Comparison of ENCODE assay signal across 21 mouse cellular contexts in genomic region chr10:87446139-87446828, GRCm38 (mm10). TPM values are rescaled to one million over a fixed set of nuclear protein-coding genes. Genes with fewer than 3 reads are reported as not detected.
DNase-seq lines count a peak whose midpoint lies in the region; ATAC-seq and TF ChIP-seq lines count a peak whose summit lies in the region.
"Had no signal": no experiment of that assay in that cellular context is flagged by ENCODE, and none has a peak within 500 bp of the region (broad histone marks: within the 10 kb centered on the region; RNA-seq: fewer than 3 reads in every experiment).

No protein-coding gene starts in this region.

- WGBS in forebrain, embryonic 10.5 days = 72% methylated on average over 2 of the region's 2 CpGs
- 50% methylated on average over 2 of the region's 2 CpGs for WGBS in forebrain, postnatal 0 days

- in situ Hi-C loops in CH12.LX (cut with MboI; ENCODE audit: low pct_ligation_motif_present, low pct_unique_long_range_greater_than_20kb, low sequenced_read_pairs) = no loop called here

- no peak for TF ChIP-seq RAD21 in CH12.LX (IDR thresholded peaks at IDR 0.05; ENCODE audit: low read depth, low read length)

- no peaks in the 10 kb centered on the region for H3K9me3 ChIP-seq in CH12.LX (replicated peaks; ENCODE audit: low read length)
- no peaks in the 10 kb centered on the region for H3K9me3 ChIP-seq in forebrain, embryonic 10.5 days
- H3K9me3 ChIP-seq in forebrain, postnatal 0 days (ENCODE audit: low read length) = no peaks in the 10 kb centered on the region
- H3K9me3 ChIP-seq: heart, embryonic 12.5 days; limb, embryonic 13.5 days; liver, embryonic 13.5 days; lung, embryonic 15.5 days had no signal

- no peak overlapping the region for H3K27ac ChIP-seq in CH12.LX (ENCODE audit: insufficient read depth, low read depth)
- peak overlapping the region; percentile 89 for H3K27ac ChIP-seq in forebrain, embryonic 10.5 days
- H3K27ac ChIP-seq in forebrain, postnatal 0 days (ENCODE audit: low read depth, low read length) = no peak overlapping the region
- H3K27ac ChIP-seq: limb, embryonic 13.5 days; liver, embryonic 13.5 days; lung, embryonic 15.5 days had no signal

- H3K4me2 ChIP-seq in CH12.LX (ENCODE audit: insufficient read depth, low read depth, poor library complexity, severe bottlenecking) = no peak overlapping the region
- 0 out of 2 replicates have a peak overlapping the region, but pooled peaks have one; percentile 29 for H3K4me2 ChIP-seq in forebrain, postnatal 0 days (ENCODE audit: low read depth)
- H3K4me2 ChIP-seq: heart, embryonic 12.5 days; liver, embryonic 13.5 days; lung, embryonic 15.5 days had no signal

- TF ChIP-seq EP300 in CH12.LX (IDR thresholded peaks at IDR 0.05; ENCODE audit: low read length) = no peak

- H3K79me2 ChIP-seq in CH12.LX (replicated peaks; ENCODE audit: control insufficient read depth, extremely low read depth, insufficient read depth, poor library complexity, severe bottlenecking) = no peaks in the 10 kb centered on the region

- TF ChIP-seq CTCF in CH12.LX (conservative IDR thresholded peaks at IDR 0.05 in 1 of 2, IDR thresholded peaks at IDR 0.05 in 1 of 2; ENCODE audit: low read depth in 2 of 2, low read length in 2 of 2) = no peak
- no peak for TF ChIP-seq CTCF in forebrain, postnatal 0 days (IDR thresholded peaks at IDR 0.05; ENCODE audit: low read depth)

- H3K4me3 ChIP-seq in CH12.LX (replicated peaks in 1 of 3; ENCODE audit: low read depth in 2 of 3, low read length in 2 of 3, poor library complexity in 1 of 3) = no peak overlapping the region
- H3K4me3 ChIP-seq in forebrain, embryonic 10.5 days = no peak overlapping the region
- no peak overlapping the region for H3K4me3 ChIP-seq in forebrain, postnatal 0 days (ENCODE audit: low read depth, low read length)
- H3K4me3 ChIP-seq: heart, embryonic 12.5 days; limb, embryonic 13.5 days; liver, embryonic 13.5 days; lung, embryonic 15.5 days had no signal

- H3K4me1 ChIP-seq in CH12.LX (ENCODE audit: control insufficient read depth in 1 of 2, insufficient read depth in 2 of 2) = peaks cover 5 to 8% of the 10 kb centered on the region in 2 experiments; a peak in 3 of 4 replicates
- peaks cover 52% of the 10 kb centered on the region for H3K4me1 ChIP-seq in forebrain, embryonic 10.5 days
- peaks cover 5% of the 10 kb centered on the region; the same call in 1 of the 2 replicates for H3K4me1 ChIP-seq in forebrain, postnatal 0 days (ENCODE audit: insufficient read depth)
- H3K4me1 ChIP-seq: heart, embryonic 12.5 days; liver, embryonic 13.5 days; lung, embryonic 15.5 days had no signal

- DNase-seq in layer of hippocampus, adult 9-11 months = peak; percentile 9
- no peak for DNase-seq in layer of hippocampus, postnatal 36 days
- no peak for DNase-seq in CH12.LX (ENCODE audit: extremely low read depth)
- DNase-seq in forebrain, embryonic 10.5 days (ENCODE audit: extremely low spot score, low spot score) = no peak
- DNase-seq in forebrain, postnatal 0 days = no peak
- DNase-seq in heart, postnatal 4 days = no peak
- no peak for DNase-seq in ovary, postnatal 14 days (ENCODE audit: low spot score)
- DNase-seq: adrenal gland, adult 2 months; cerebellum, adult 8-10 months; heart, postnatal 14 days; kidney, adult 2 months; kidney, postnatal 14 days; liver, embryonic 13.5 days; lung, postnatal 4 days had no signal

- ATAC-seq in forebrain, postnatal 0 days = no peak; the same call in 1 of the 2 replicates
- ATAC-seq: inflammation-experienced regulatory T-cells, adult 6 months had no signal

- no peaks in the 10 kb centered on the region for H3K36me3 ChIP-seq in CH12.LX (replicated peaks in 1 of 2; ENCODE audit: control insufficient read depth in 1 of 2, insufficient read depth in 1 of 2, low read length in 1 of 2)
- H3K36me3 ChIP-seq in forebrain, embryonic 10.5 days (replicated peaks) = no peaks in the 10 kb centered on the region
- no peaks in the 10 kb centered on the region for H3K36me3 ChIP-seq in forebrain, postnatal 0 days (ENCODE audit: insufficient read depth)
- H3K36me3 ChIP-seq: heart, embryonic 12.5 days; limb, embryonic 13.5 days; liver, embryonic 13.5 days; lung, embryonic 15.5 days had no signal

- dilution Hi-C loops in CH12.LX (cut with MboI; ENCODE audit: extremely low pct_ligation_motif_present, extremely low pct_unique_long_range_greater_than_20kb, low sequenced_read_pairs) = no loop called here

- H3K27me3 ChIP-seq in CH12.LX (replicated peaks) = no peaks in the 10 kb centered on the region
- H3K27me3 ChIP-seq in forebrain, embryonic 10.5 days (ENCODE audit: poor library complexity, severe bottlenecking) = no peaks in the 10 kb centered on the region
- H3K27me3 ChIP-seq in forebrain, postnatal 0 days (ENCODE audit: insufficient read depth, low read length) = no peaks in the 10 kb centered on the region
- H3K27me3 ChIP-seq: heart, embryonic 12.5 days; limb, embryonic 13.5 days; liver, embryonic 13.5 days; lung, embryonic 15.5 days had no signal

- no peak overlapping the region for H3K9ac ChIP-seq in CH12.LX (ENCODE audit: insufficient read depth, low read depth)
- no peak overlapping the region for H3K9ac ChIP-seq in forebrain, postnatal 0 days
- H3K9ac ChIP-seq: heart, embryonic 12.5 days; limb, embryonic 13.5 days; liver, embryonic 13.5 days; lung, embryonic 15.5 days had no signal

- TF ChIP-seq POLR2A in CH12.LX (IDR thresholded peaks at IDR 0.05; ENCODE audit: low read depth, low read length) = no peak

TF ChIP-seq in CH12.LX, 34 proteins besides CTCF, POLR2A, EP300 and RAD21:
- TF ChIP-seq ZC3H11A (IDR thresholded peaks at IDR 0.05; ENCODE audit: low read depth, low read length) = no peak
- TF ChIP-seq GABPA (IDR thresholded peaks at IDR 0.05; ENCODE audit: insufficient replicate concordance, low read depth, low read length) = no peak
- TF ChIP-seq ZNF384 (IDR thresholded peaks at IDR 0.05; ENCODE audit: low read depth, low read length) = no peak
- peak; percentile 63; the same call in 1 of the 2 replicates for TF ChIP-seq CHD2 (IDR thresholded peaks at IDR 0.05; ENCODE audit: low read length)
TF ChIP-seq in CH12.LX: peak in this region for 1.

RNA-seq across cellular contexts. Expression of gene Ascl1, which starts 47.2 kb away (rescaled TPM):
- total RNA-seq in layer of hippocampus, postnatal 36 days (2021) = 1 to 10 TPM; 5.6 to 6.0 TPM
- total RNA-seq in CH12.LX (2012; rRNA removed) = not detected in 2 replicates
- total RNA-seq in CH12.LX (2014; rRNA removed) = not detected in 2 replicates
- polyA plus RNA-seq in CH12.LX (2012; ENCODE audit: insufficient read length, low read depth) = not detected in 2 replicates
- polyA plus RNA-seq in forebrain, embryonic 10.5 days (2016; fragmentation: Nextera tagmentation; extraction: Ambion mirVana) = 15.6 and 17.3 TPM in 2 replicates
- 19.5 and 25.1 TPM in 2 replicates for total RNA-seq in forebrain, postnatal 0 days (2014; rRNA removed)
- 4.7 and 5.6 TPM in 2 replicates for polyA plus RNA-seq in forebrain, postnatal 0 days (2015; fragmentation: Nextera tagmentation; extraction: Ambion mirVana)
- not detected for total RNA-seq in heart, postnatal 4 days (2021)
- total RNA-seq: gastrocnemius, adult 8-10 months had no signal
- polyA plus RNA-seq: C2C12; inflammation-experienced regulatory T-cells, adult 6 months; limb, embryonic 13.5 days; liver, embryonic 13.5 days; spleen, adult 2 months had no signal

Comparison
In these comparisons a context has a peak if more than half of its experiments do, and no peak if none do; other contexts are left out.
1. RNA of gene Ascl1, which starts 47.2 kb away (total RNA-seq): 19.5 to 25.1 TPM in forebrain, postnatal 0 days and 5.6 to 6.0 TPM in layer of hippocampus, postnatal 36 days; not detected in CH12.LX and not detected in heart, postnatal 4 days; every median in the first group is over 4 times any median in the second.